Mouse (Mus musculus): Measurements from ENCODE around the gene Rsph6a. TPM values are rescaled to one million over a fixed set of nuclear protein-coding genes. Genes with fewer than 3 reads are reported as not detected.

The Rsph6a gene
- polyA plus RNA-seq, 1 experiment from 2014 or later, result not detected

DNA sequence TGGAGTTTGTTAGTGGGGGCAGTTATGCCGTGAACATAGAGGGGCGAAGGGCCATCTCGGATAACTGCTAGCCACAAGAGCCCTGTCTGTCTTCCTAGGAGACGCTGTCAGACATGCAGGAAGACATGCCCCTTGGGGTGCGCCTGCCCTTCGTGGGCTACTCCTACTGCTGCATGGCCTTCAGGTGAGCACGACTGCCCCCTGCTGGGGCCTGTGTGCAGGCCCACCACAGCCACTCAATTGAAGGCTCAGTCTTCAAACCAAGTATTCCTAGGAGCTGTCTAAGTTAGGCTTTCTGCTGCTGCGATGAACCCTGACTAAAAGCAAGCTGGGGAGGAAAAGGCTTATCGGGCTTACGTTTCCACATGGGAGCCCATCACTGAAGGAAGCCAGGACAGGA lies 34.3 kb downstream of the Rsph6a start:
- Histone ChIP-seq H3K9ac (ENCODE audit: low read depth, low read length) (no peak overlapping the region), H3K4me1 (replicated peaks; ENCODE audit: control insufficient read depth, insufficient read depth, low read length) (peaks cover 9% of the 10 kb centered on the region; the same call in 1 of the 2 replicates), H3K27ac (ENCODE audit: low read depth, low read length) (no peak overlapping the region), H3K9me3 (ENCODE audit: control insufficient read depth, low read length) (no peaks in the 10 kb centered on the region), H3K4me2 (replicated peaks; ENCODE audit: low read depth, low read length) (no peak overlapping the region), H3K27me3 (ENCODE audit: control insufficient read depth, insufficient read depth, low read length) (peaks cover 7% of the 10 kb centered on the region; the same call in 1 of the 2 replicates), H3K36me3 (ENCODE audit: control insufficient read depth, insufficient read depth, low read length) (no peaks in the 10 kb centered on the region), H3K4me3 (ENCODE audit: low read depth, low read length) (no peak overlapping the region)
- WGBS, result 49% methylated on average over 10 of the region's 10 CpGs
- ATAC-seq (ENCODE audit: low FRiP score) (no peak), DNase-seq (ENCODE audit: low spot score) (peak; percentile 85)

DNA sequence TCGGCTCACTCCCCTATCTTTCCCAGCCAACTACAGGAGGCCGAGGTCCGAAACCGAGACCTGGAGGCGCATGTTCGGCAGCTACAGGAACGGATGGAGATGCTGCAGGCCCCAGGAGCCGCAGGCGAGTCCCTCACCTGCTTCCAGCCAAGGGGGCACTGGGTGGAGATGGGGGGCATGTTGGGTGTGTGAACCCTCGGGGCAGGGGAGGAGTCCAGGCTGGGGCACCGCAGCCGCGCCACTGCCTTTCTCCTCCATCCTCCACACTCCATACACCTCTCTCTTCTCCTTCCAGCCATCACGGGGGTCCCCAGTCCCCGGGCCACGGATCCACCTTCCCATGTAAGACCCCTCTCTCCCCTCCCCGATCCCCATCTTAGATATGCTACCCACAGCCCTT lies 37.4 kb downstream of the Rsph6a start:
- Histone ChIP-seq H3K27me3 (ENCODE audit: control insufficient read depth, insufficient read depth, low read length) (peaks cover 7% of the 10 kb centered on the region; the same call in 1 of the 2 replicates), H3K9ac (ENCODE audit: low read depth, low read length) (peak overlapping the region; percentile 20), H3K4me3 (ENCODE audit: low read depth, low read length) (no peak overlapping the region), H3K4me2 (replicated peaks; ENCODE audit: low read depth, low read length) (peak overlapping the region; percentile 99), H3K27ac (ENCODE audit: low read depth, low read length) (no peak overlapping the region), H3K36me3 (ENCODE audit: control insufficient read depth, insufficient read depth, low read length) (no peaks in the 10 kb centered on the region), H3K4me1 (replicated peaks; ENCODE audit: control insufficient read depth, insufficient read depth, low read length) (peaks cover 14% of the 10 kb centered on the region; the same call in 1 of the 2 replicates), H3K9me3 (ENCODE audit: control insufficient read depth, low read length) (no peaks in the 10 kb centered on the region)
- no peak for ATAC-seq (ENCODE audit: low FRiP score)
- WGBS, result 27% methylated on average over 17 of the region's 17 CpGs
- no peak for DNase-seq (ENCODE audit: low spot score)

DNA sequence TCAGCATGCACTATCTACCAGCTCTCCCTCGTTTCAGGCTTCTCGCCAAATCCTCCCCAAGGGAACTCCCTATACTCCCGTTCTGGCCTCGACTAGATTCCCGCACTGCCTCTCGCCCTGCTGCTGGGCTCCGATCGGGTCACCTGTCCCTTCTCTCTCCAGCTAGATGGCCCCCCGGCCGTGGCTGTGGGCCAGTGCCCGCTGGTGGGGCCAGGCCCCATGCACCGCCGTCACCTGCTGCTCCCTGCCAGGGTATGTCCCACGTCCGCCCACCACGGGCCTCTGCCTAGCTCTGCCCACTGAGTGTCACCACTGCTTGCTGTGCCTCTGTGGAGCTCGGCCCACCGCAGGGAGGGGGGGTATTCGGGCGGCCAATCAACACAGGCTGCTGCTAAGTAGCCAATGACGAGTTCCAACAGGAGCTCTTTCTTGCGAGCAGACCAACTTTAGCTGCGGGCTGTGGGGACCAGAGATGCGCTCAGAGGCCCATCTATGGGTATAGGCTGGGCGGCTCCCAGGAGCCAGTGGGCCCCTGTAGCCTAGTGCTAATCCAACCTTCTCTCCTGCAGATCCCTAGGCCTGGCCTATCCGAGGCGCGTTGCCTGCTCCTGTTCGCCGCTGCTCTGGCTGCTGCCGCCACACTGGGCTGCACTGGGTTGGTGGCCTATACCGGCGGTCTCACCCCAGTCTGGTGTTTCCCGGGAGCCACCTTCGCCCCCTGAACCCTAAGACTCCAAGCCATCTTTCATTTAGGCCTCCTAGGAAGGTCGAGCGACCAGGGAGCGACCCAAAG lies 38.1 kb downstream of the Rsph6a start:
- Histone ChIP-seq H3K9ac (ENCODE audit: low read depth, low read length) (peak overlapping the region; percentile 56; the same call in 1 of the 2 replicates), H3K4me1 (replicated peaks; ENCODE audit: control insufficient read depth, insufficient read depth, low read length) (peaks cover 14% of the 10 kb centered on the region; the same call in 1 of the 2 replicates), H3K27me3 (ENCODE audit: control insufficient read depth, insufficient read depth, low read length) (peaks cover 7% of the 10 kb centered on the region; the same call in 1 of the 2 replicates), H3K4me2 (replicated peaks; ENCODE audit: low read depth, low read length) (peak overlapping the region; percentile 99), H3K27ac (ENCODE audit: low read depth, low read length) (peak overlapping the region; percentile 43; the same call in 1 of the 2 replicates), H3K4me3 (ENCODE audit: low read depth, low read length) (peak overlapping the region; percentile 72), H3K36me3 (ENCODE audit: control insufficient read depth, insufficient read depth, low read length) (0 out of 2 replicates have a peak, but pooled peaks cover 2% of the 10 kb centered on the region), H3K9me3 (ENCODE audit: control insufficient read depth, low read length) (no peaks in the 10 kb centered on the region)
- ATAC-seq (ENCODE audit: low FRiP score), result peak; percentile 45
- WGBS, result 3% methylated on average over 37 of the region's 38 CpGs
- peak; percentile 71 for DNase-seq (ENCODE audit: low spot score)

DNA sequence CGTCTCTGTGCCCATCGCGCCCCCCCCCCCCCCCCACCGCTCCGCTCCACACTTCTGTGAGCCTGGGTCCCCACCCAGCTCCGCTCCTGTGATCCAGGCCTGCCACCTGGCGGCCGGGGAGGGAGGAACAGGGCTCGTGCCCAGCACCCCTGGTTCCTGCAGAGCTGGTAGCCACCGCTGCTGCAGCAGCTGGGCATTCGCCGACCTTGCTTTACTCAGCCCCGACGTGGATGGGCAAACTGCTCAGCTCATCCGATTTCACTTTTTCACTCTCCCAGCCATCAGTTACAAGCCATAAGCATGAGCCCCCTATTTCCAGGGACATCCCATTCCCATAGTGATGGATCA lies 38.7 kb downstream of the Rsph6a start:
- peak overlapping the region; percentile 56; the same call in 1 of the 2 replicates for H3K9ac ChIP-seq (ENCODE audit: low read depth, low read length)
- H3K4me3 ChIP-seq (ENCODE audit: low read depth, low read length), result peak overlapping the region; percentile 72
- 0% methylated on average over 9 of the region's 15 CpGs for WGBS
- H3K9me3 ChIP-seq (ENCODE audit: control insufficient read depth, low read length), result no peaks in the 10 kb centered on the region
- H3K36me3 ChIP-seq (ENCODE audit: control insufficient read depth, insufficient read depth, low read length), result 0 out of 2 replicates have a peak, but pooled peaks cover 2% of the 10 kb centered on the region
- ATAC-seq (ENCODE audit: low FRiP score) (peak; percentile 60), DNase-seq (ENCODE audit: low spot score) (peak; percentile 87)
- H3K4me1 ChIP-seq (replicated peaks; ENCODE audit: control insufficient read depth, insufficient read depth, low read length), result peaks cover 14% of the 10 kb centered on the region; the same call in 1 of the 2 replicates
- H3K27me3 ChIP-seq (ENCODE audit: control insufficient read depth, insufficient read depth, low read length), result peaks cover 7% of the 10 kb centered on the region; the same call in 1 of the 2 replicates
- peak overlapping the region; percentile 99 for H3K4me2 ChIP-seq (replicated peaks; ENCODE audit: low read depth, low read length)
- peak overlapping the region; percentile 62 for H3K27ac ChIP-seq (ENCODE audit: low read depth, low read length)

DNA sequence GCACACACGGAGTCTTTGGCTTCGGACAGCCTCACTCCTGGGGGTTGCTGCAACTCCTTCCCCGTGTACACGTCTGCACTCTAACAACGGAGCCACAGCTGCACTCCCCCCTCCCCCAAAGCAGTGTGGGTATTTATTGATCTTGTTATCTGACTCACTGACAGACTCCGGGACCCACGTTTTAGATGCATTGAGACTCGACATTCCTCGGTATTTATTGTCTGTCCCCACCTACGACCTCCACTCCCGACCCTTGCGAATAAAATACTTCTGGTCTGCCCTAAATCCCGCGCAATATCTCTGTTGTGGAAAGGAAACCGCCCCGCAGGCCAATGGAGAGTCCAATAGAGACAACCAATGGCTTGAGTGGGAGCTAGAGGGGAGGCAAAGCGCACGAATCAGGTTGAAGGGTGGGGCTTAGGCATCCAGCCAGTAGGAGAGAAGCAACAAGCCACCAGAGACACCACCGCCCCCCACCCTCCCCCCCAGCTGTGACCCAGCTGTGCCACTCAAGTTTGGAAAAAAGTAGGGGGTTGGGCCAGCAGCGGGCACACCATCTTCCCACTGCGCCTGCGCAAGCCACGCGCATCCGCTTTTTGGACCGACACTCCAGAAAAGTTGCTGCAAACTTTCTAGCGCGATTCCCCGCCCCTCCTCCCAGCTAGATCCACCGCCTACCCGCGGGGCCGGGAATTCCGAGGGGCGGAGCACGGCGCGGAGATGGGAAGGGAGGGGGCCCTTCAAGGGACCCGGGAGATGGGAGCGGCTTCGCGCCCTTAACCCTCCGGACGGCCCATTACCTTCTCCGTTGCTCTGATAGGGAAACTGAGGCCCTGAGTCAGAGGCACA lies 39.3 kb downstream of the Rsph6a start:
- H3K9me3 ChIP-seq (ENCODE audit: control insufficient read depth, low read length), result no peaks in the 10 kb centered on the region
- H3K27ac ChIP-seq (ENCODE audit: low read depth, low read length), result peak overlapping the region; percentile 94
- H3K4me3 ChIP-seq (ENCODE audit: low read depth, low read length), result peak overlapping the region; percentile 72
- H3K36me3 ChIP-seq (ENCODE audit: control insufficient read depth, insufficient read depth, low read length), result 0 out of 2 replicates have a peak, but pooled peaks cover 2% of the 10 kb centered on the region
- peak overlapping the region; percentile 99 for H3K4me2 ChIP-seq (replicated peaks; ENCODE audit: low read depth, low read length)
- peaks cover 14% of the 10 kb centered on the region; the same call in 1 of the 2 replicates for H3K4me1 ChIP-seq (replicated peaks; ENCODE audit: control insufficient read depth, insufficient read depth, low read length)
- ATAC-seq (ENCODE audit: low FRiP score) (peak; percentile 89), DNase-seq (ENCODE audit: low spot score) (peak; percentile 96)
- H3K9ac ChIP-seq (ENCODE audit: low read depth, low read length), result peak overlapping the region; percentile 90
- H3K27me3 ChIP-seq (ENCODE audit: control insufficient read depth, insufficient read depth, low read length), result peaks cover 7% of the 10 kb centered on the region; the same call in 1 of the 2 replicates
- WGBS, result under 1% methylated on average over 43 of the region's 45 CpGs

DNA sequence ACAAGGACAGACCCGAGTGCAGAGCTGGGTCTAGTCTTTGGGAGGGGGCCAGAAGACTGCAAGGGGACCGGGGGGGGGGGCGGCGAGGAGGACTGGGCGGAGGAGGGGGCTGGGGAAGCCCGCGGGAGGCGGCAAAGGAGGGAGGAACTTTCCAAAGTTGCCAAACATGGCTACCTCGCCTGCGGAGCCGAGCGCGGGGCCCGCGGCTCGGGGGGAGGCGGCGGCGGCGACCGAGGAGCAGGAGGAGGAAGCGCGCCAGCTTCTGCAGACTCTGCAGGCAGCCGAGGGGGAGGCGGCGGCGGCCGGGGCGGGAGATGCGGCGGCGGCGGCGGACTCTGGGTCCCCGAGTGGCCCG lies 40.0 kb downstream of the Rsph6a start, which contains the start of gene Six5:
TSS of gene Six5 (plus strand) at position 124 of the 355 bp plus-strand sequence.
- ATAC-seq (ENCODE audit: low FRiP score), result no peak
- peak within 1 kb of the TSS; percentile 90 for H3K9ac ChIP-seq (ENCODE audit: low read depth, low read length)
- no peak for DNase-seq (ENCODE audit: low spot score)

DNA sequence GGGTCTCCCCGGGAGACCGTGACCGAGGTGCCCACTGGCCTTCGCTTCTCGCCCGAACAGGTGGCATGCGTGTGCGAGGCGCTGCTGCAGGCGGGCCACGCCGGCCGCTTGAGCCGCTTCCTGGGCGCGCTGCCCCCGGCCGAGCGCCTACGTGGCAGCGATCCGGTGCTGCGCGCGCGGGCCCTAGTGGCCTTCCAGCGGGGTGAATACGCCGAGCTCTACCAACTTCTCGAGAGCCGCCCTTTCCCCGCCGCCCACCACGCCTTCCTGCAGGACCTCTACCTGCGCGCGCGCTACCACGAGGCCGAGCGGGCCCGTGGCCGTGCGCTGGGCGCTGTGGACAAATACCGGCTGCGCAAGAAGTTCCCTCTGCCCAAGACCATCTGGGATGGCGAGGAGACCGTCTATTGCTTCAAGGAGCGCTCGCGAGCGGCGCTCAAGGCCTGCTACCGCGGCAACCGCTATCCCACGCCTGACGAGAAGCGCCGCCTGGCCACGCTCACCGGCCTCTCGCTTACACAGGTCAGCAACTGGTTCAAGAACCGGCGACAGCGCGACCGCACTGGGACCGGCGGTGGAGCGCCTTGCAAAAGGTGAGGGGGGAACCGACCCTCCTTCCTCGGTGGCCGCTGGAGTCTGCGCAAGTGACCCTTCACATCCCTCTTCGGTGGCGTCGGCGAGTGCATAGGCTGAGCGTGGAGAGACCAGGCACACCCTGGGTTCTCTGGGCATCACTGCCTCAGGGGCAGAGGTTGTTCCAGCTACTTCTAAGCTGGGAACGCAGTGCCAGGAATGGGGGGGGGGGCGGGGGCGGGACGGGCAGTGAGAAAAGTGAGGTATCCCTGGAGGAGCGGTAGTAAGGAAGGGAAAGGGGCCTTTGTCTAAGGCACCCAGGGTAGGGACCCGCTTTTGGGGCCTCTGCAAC lies 40.6 kb downstream of the Rsph6a start:
- peak overlapping the region; percentile 72 for H3K4me3 ChIP-seq (ENCODE audit: low read depth, low read length)
- H3K4me2 ChIP-seq (replicated peaks; ENCODE audit: low read depth, low read length), result peak overlapping the region; percentile 99
- H3K27ac ChIP-seq (ENCODE audit: low read depth, low read length), result peak overlapping the region; percentile 94
- no peaks in the 10 kb centered on the region for H3K9me3 ChIP-seq (ENCODE audit: control insufficient read depth, low read length)
- 0 out of 2 replicates have a peak, but pooled peaks cover 2% of the 10 kb centered on the region for H3K36me3 ChIP-seq (ENCODE audit: control insufficient read depth, insufficient read depth, low read length)
- H3K27me3 ChIP-seq (ENCODE audit: control insufficient read depth, insufficient read depth, low read length), result peaks cover 7% of the 10 kb centered on the region; the same call in 1 of the 2 replicates
- peaks cover 14% of the 10 kb centered on the region; the same call in 1 of the 2 replicates for H3K4me1 ChIP-seq (replicated peaks; ENCODE audit: control insufficient read depth, insufficient read depth, low read length)
- DNase-seq (ENCODE audit: low spot score) (peak; percentile 75), ATAC-seq (ENCODE audit: low FRiP score) (0 out of 2 replicates have a peak, but pooled peaks have one; percentile 2)
- H3K9ac ChIP-seq (ENCODE audit: low read depth, low read length), result peak overlapping the region; percentile 90
- WGBS, result 1% methylated on average over 69 of the region's 87 CpGs

More for the DNA sequence above, 40.0 kb downstream of the Rsph6a start, which contains the start of gene Six5:
- 0% methylated on average over 2 of the region's 36 CpGs for WGBS
- Histone ChIP-seq H3K27ac (ENCODE audit: low read depth, low read length) (peak within 1 kb of the TSS; percentile 94), H3K4me3 (ENCODE audit: low read depth, low read length) (peak within 1 kb of the TSS; percentile 72), H3K4me2 (replicated peaks; ENCODE audit: low read depth, low read length) (peak within 1 kb of the TSS; percentile 99), H3K27me3 (ENCODE audit: control insufficient read depth, insufficient read depth, low read length) (peaks cover 7% of the 10 kb centered on the region; the same call in 1 of the 2 replicates), H3K4me1 (replicated peaks; ENCODE audit: control insufficient read depth, insufficient read depth, low read length) (peaks cover 14% of the 10 kb centered on the region; the same call in 1 of the 2 replicates), H3K9me3 (ENCODE audit: control insufficient read depth, low read length) (no peaks in the 10 kb centered on the region), H3K36me3 (ENCODE audit: control insufficient read depth, insufficient read depth, low read length) (0 out of 2 replicates have a peak, but pooled peaks cover 2% of the 10 kb centered on the region)
